Mouse (Mus musculus): ENCODE measurements around the gene Far2. TPM values are rescaled to one million over a fixed set of nuclear protein-coding genes. Genes with fewer than 3 reads are reported as not detected.

Far2 gene
- total and polyA plus RNA-seq, 3 experiments: not detected

GRCm38 (mm10) chr6:148172904-148173303, 125.8 kb downstream of the Far2 start:
- H3K36me3 ChIP-seq (ENCODE audit: control insufficient read depth, insufficient read depth, low read length): no peaks in the 10 kb centered on the region
- H3K27ac ChIP-seq: no peak overlapping the region
- TF ChIP-seq EP300 (IDR thresholded peaks at IDR 0.05; ENCODE audit: insufficient read depth, low read depth, low read length): no peak
- TF ChIP-seq CTCF (IDR thresholded peaks at IDR 0.05): no peak
- TF ChIP-seq POLR2A (IDR thresholded peaks at IDR 0.05; ENCODE audit: insufficient read depth, low read depth, low read length): no peak
- H3K27me3 ChIP-seq (ENCODE audit: control insufficient read depth, insufficient read depth, low read length): no peaks in the 10 kb centered on the region
- intact Hi-C loops (cut with DNase I): no loop called here
- WGBS: 36% methylated on average over 3 of the region's 3 CpGs
- H3K4me1 ChIP-seq (ENCODE audit: control insufficient read depth, insufficient read depth, low read length): peaks cover 1% of the 10 kb centered on the region
- no peak overlapping the region for H3K9ac ChIP-seq (ENCODE audit: low read depth, low read length)
- H3K79me2 ChIP-seq (replicated peaks; ENCODE audit: control insufficient read depth, insufficient read depth, low read length): no peaks in the 10 kb centered on the region
- no peak for DNase-seq
- H3K4me3 ChIP-seq: no peak overlapping the region

- Histone ChIP-seq H3K36me3 (ENCODE audit: control insufficient read depth, insufficient read depth, low read length) (no peaks in the 10 kb centered on the region; the same call in 1 of the 2 replicates), H3K79me2 (replicated peaks; ENCODE audit: control insufficient read depth, insufficient read depth, low read length) (no peaks in the 10 kb centered on the region), H3K4me1 (ENCODE audit: control insufficient read depth, insufficient read depth, low read length) (no peaks in the 10 kb centered on the region), H3K4me3 (no peak overlapping the region), H3K9ac (ENCODE audit: low read depth, low read length) (no peak overlapping the region), H3K27me3 (ENCODE audit: control insufficient read depth, insufficient read depth, low read length) (no peaks in the 10 kb centered on the region), H3K27ac (no peak overlapping the region)
- 98% methylated on average over 1 of the region's 1 CpGs for WGBS
- TF ChIP-seq EP300 (IDR thresholded peaks at IDR 0.05; ENCODE audit: insufficient read depth, low read depth, low read length) (no peak), CTCF (IDR thresholded peaks at IDR 0.05) (no peak), POLR2A (IDR thresholded peaks at IDR 0.05; ENCODE audit: insufficient read depth, low read depth, low read length) (no peak)
- intact Hi-C loops (cut with DNase I): no loop called here
- no peak for DNase-seq
Observed at GRCm38 (mm10) chr6:148185694-148186093, 138.6 kb downstream of the Far2 start.

GRCm38 (mm10) chr6:148193972-148194701, 147.1 kb downstream of the Far2 start:
- intact Hi-C loops (cut with DNase I): no loop called here

GRCm38 (mm10) chr6:148199177-148199576, 152.1 kb downstream of the Far2 start:
- intact Hi-C loops (cut with DNase I): no loop called here
- no peak for TF ChIP-seq POLR2A (IDR thresholded peaks at IDR 0.05; ENCODE audit: insufficient read depth, low read depth, low read length)
- no peak for TF ChIP-seq EP300 (IDR thresholded peaks at IDR 0.05; ENCODE audit: insufficient read depth, low read depth, low read length)
- TF ChIP-seq CTCF (IDR thresholded peaks at IDR 0.05): no peak

More at GRCm38 (mm10) chr6:148193972-148194701, 147.1 kb downstream of the Far2 start:
- H3K4me1 ChIP-seq (ENCODE audit: control insufficient read depth, insufficient read depth, low read length): no peaks in the 10 kb centered on the region
- no peak for DNase-seq
- no peaks in the 10 kb centered on the region for H3K79me2 ChIP-seq (replicated peaks; ENCODE audit: control insufficient read depth, insufficient read depth, low read length)
- H3K4me3 ChIP-seq: no peak overlapping the region
- TF ChIP-seq EP300 (IDR thresholded peaks at IDR 0.05; ENCODE audit: insufficient read depth, low read depth, low read length) (no peak), CTCF (IDR thresholded peaks at IDR 0.05) (no peak), POLR2A (IDR thresholded peaks at IDR 0.05; ENCODE audit: insufficient read depth, low read depth, low read length) (no peak)
- H3K9ac ChIP-seq (ENCODE audit: low read depth, low read length): no peak overlapping the region
- 71% methylated on average over 6 of the region's 6 CpGs for WGBS
- no peaks in the 10 kb centered on the region for H3K27me3 ChIP-seq (ENCODE audit: control insufficient read depth, insufficient read depth, low read length)
- H3K27ac ChIP-seq: no peak overlapping the region
- H3K36me3 ChIP-seq (ENCODE audit: control insufficient read depth, insufficient read depth, low read length): peaks cover 3% of the 10 kb centered on the region; the same call in 1 of the 2 replicates

GRCm38 (mm10) chr6:148199729-148200128, 152.7 kb downstream of the Far2 start:
- H3K79me2 ChIP-seq (replicated peaks; ENCODE audit: control insufficient read depth, insufficient read depth, low read length): no peaks in the 10 kb centered on the region; the same call in 1 of the 2 replicates
- TF ChIP-seq POLR2A (IDR thresholded peaks at IDR 0.05; ENCODE audit: insufficient read depth, low read depth, low read length) (no peak), CTCF (IDR thresholded peaks at IDR 0.05) (no peak)
- H3K27ac ChIP-seq: no peak overlapping the region
- H3K36me3 ChIP-seq (ENCODE audit: control insufficient read depth, insufficient read depth, low read length): peaks cover 2% of the 10 kb centered on the region; the same call in 1 of the 2 replicates
- intact Hi-C loops (cut with DNase I): no loop called here
- H3K4me1 ChIP-seq (ENCODE audit: control insufficient read depth, insufficient read depth, low read length): no peaks in the 10 kb centered on the region
- H3K4me3 ChIP-seq: no peak overlapping the region
- H3K27me3 ChIP-seq (ENCODE audit: control insufficient read depth, insufficient read depth, low read length): no peaks in the 10 kb centered on the region
- DNase-seq: no peak
- 93% methylated on average over 3 of the region's 3 CpGs for WGBS
- H3K9ac ChIP-seq (ENCODE audit: low read depth, low read length): no peak overlapping the region

More at GRCm38 (mm10) chr6:148199177-148199576, 152.1 kb downstream of the Far2 start:
- Histone ChIP-seq H3K9ac (ENCODE audit: low read depth, low read length) (no peak overlapping the region), H3K79me2 (replicated peaks; ENCODE audit: control insufficient read depth, insufficient read depth, low read length) (no peaks in the 10 kb centered on the region; the same call in 1 of the 2 replicates), H3K36me3 (ENCODE audit: control insufficient read depth, insufficient read depth, low read length) (peaks cover 2% of the 10 kb centered on the region; the same call in 1 of the 2 replicates), H3K4me1 (ENCODE audit: control insufficient read depth, insufficient read depth, low read length) (no peaks in the 10 kb centered on the region), H3K4me3 (no peak overlapping the region), H3K27me3 (ENCODE audit: control insufficient read depth, insufficient read depth, low read length) (no peaks in the 10 kb centered on the region), H3K27ac (no peak overlapping the region)
- DNase-seq: no peak
- WGBS: 91% methylated on average over 2 of the region's 2 CpGs

- no peak for DNase-seq
- peaks cover 4% of the 10 kb centered on the region for H3K79me2 ChIP-seq (replicated peaks; ENCODE audit: control insufficient read depth, insufficient read depth, low read length)
- intact Hi-C loops (cut with DNase I): no loop called here
- no peaks in the 10 kb centered on the region for H3K27me3 ChIP-seq (ENCODE audit: control insufficient read depth, insufficient read depth, low read length)
- no peak overlapping the region for H3K4me3 ChIP-seq
- no peak overlapping the region for H3K9ac ChIP-seq (ENCODE audit: low read depth, low read length)
- H3K4me1 ChIP-seq (ENCODE audit: control insufficient read depth, insufficient read depth, low read length): no peaks in the 10 kb centered on the region
- H3K27ac ChIP-seq: no peak overlapping the region
- 72% methylated on average over 1 of the region's 1 CpGs for WGBS
- TF ChIP-seq EP300 (IDR thresholded peaks at IDR 0.05; ENCODE audit: insufficient read depth, low read depth, low read length): no peak
- no peak for TF ChIP-seq CTCF (IDR thresholded peaks at IDR 0.05)
- no peak for TF ChIP-seq POLR2A (IDR thresholded peaks at IDR 0.05; ENCODE audit: insufficient read depth, low read depth, low read length)
- peaks cover 2% of the 10 kb centered on the region; the same call in 1 of the 2 replicates for H3K36me3 ChIP-seq (ENCODE audit: control insufficient read depth, insufficient read depth, low read length)
Observed at GRCm38 (mm10) chr6:148205134-148205533, 158.1 kb downstream of the Far2 start.
